Mouse (Mus musculus) embryo, embryonic 10 days (tissue): ENCODE results near the gene Ints12.

Experiments
- DNase-seq: peaks from one replicate; pipeline ENCODE4 v3.0.0-alpha.2; 2015; ENCODE audit warnings: low spot score

Ints12 gene

GRCm38 (mm10) chr3:133091664-133092273 is at the start of gene Ints12, which contains the start of gene Gstcd:
Gene Ints12, plus strand, starts transcription at chr3:133091840.
Gene Gstcd, minus strand, starts transcription at chr3:133092033.
- DNase-seq, result peak; percentile 98

- DNase-seq, result no peak
Observed at GRCm38 (mm10) chr3:133052068-133052467, 39.6 kb upstream of the Ints12 start.

- no peak for DNase-seq
Observed at GRCm38 (mm10) chr3:133075560-133075959, 16.1 kb upstream of the Ints12 start.

GRCm38 (mm10) chr3:133082736-133083135 is 8.9 kb upstream of the Ints12 start:
- no peak for DNase-seq

GRCm38 (mm10) chr3:133085858-133086257 is 5.8 kb upstream of the Ints12 start:
- DNase-seq, result peak; percentile 61

- no peak for DNase-seq
Observed at GRCm38 (mm10) chr3:133090247-133091120, 1.2 kb upstream of the Ints12 start.

- peak; percentile 63 for DNase-seq
Observed at GRCm38 (mm10) chr3:133091121-133091663, 448 bp upstream of the Ints12 start.

- no peak for DNase-seq
Observed at GRCm38 (mm10) chr3:133092274-133092853, 724 bp downstream of the Ints12 start.

- no peak for DNase-seq
Observed at GRCm38 (mm10) chr3:133092936-133093335, 1.3 kb downstream of the Ints12 start.

- DNase-seq, result no peak
Observed at GRCm38 (mm10) chr3:133094305-133094704, 2.7 kb downstream of the Ints12 start.

- DNase-seq, result no peak
Observed at GRCm38 (mm10) chr3:133097936-133098335, 6.3 kb downstream of the Ints12 start.

GRCm38 (mm10) chr3:133098336-133098735 is 6.7 kb downstream of the Ints12 start:
- no peak for DNase-seq

- DNase-seq, result no peak
Observed at GRCm38 (mm10) chr3:133098909-133099308, 7.3 kb downstream of the Ints12 start.

- DNase-seq, result no peak
Observed at GRCm38 (mm10) chr3:133103768-133104167, 12.1 kb downstream of the Ints12 start.

GRCm38 (mm10) chr3:133104436-133104835 is 12.8 kb downstream of the Ints12 start:
- no peak for DNase-seq

- DNase-seq, result no peak
Observed at GRCm38 (mm10) chr3:133108731-133109130, 17.1 kb downstream of the Ints12 start.

GRCm38 (mm10) chr3:133109844-133110243 is 18.2 kb downstream of the Ints12 start:
- DNase-seq, result no peak

- peak; percentile 49 for DNase-seq
Observed at GRCm38 (mm10) chr3:133111741-133112140, 20.1 kb downstream of the Ints12 start.

GRCm38 (mm10) chr3:133113281-133113680 is 21.6 kb downstream of the Ints12 start:
- no peak for DNase-seq

GRCm38 (mm10) chr3:133131372-133131771 is 39.7 kb downstream of the Ints12 start:
- DNase-seq, result no peak

GRCm38 (mm10) chr3:133132611-133133010 is 41.0 kb downstream of the Ints12 start:
- DNase-seq, result no peak

GRCm38 (mm10) chr3:133141877-133142276 is 50.2 kb downstream of the Ints12 start:
- DNase-seq, result no peak
